Mouse (Mus musculus) spleen, adult 10 weeks (tissue): ENCODE data around the gene Olfr843. TPM values are rescaled to one million over a fixed set of nuclear protein-coding genes. Genes with fewer than 3 reads are reported as not detected.

Source experiments
- polyA plus RNA-seq: library from polyadenylated mRNA; stranded (reverse); fragments of 350-450 nt; fragmentation: Illumina TruSeq; extraction: RNeasy Lipid Tissue Mini Kit (QIAGEN cat#74804); gene quantifications from one replicate; pipeline ENCODE4 v1.2.3, GENCODE M21; 2015; ENCODE audit warnings: low replicate concordance; ENCODE audit not compliant: insufficient read depth

The Olfr843 gene
- not detected for polyA plus RNA-seq

GRCm38 (mm10) chr9:19251887-19252286 is at the start of gene Olfr843:
Olfr843 (minus strand) TSS chr9:19251987.

Other genes with a start within 250 kb of the Olfr843 start
- gene Olfr835, start 219.3 kb downstream of the Olfr843 start, polyA plus RNA-seq, result not detected
- not detected for gene Olfr836, start 131.6 kb downstream of the Olfr843 start, polyA plus RNA-seq
- gene Olfr837, start 115.7 kb downstream of the Olfr843 start, polyA plus RNA-seq, result not detected
- not detected for gene Olfr839-ps1, start 74.7 kb downstream of the Olfr843 start, polyA plus RNA-seq
- not detected for gene Olfr844, start 64.4 kb upstream of the Olfr843 start, polyA plus RNA-seq
- not detected for gene Olfr845, start 84.5 kb upstream of the Olfr843 start, polyA plus RNA-seq
- not detected for gene Olfr846, start 112.0 kb upstream of the Olfr843 start, polyA plus RNA-seq
- gene Olfr847, start 126.7 kb upstream of the Olfr843 start, polyA plus RNA-seq, result not detected
- gene Olfr849, start 188.3 kb upstream of the Olfr843 start, polyA plus RNA-seq, result not detected
- not detected for gene Olfr850, start 226.3 kb upstream of the Olfr843 start, polyA plus RNA-seq
- gene Olfr851, start 241.3 kb upstream of the Olfr843 start, polyA plus RNA-seq, result not detected